Mouse (Mus musculus) kidney, adult 9 months (tissue): ENCODE measurements around the gene Terf2.
"Not testable (repeated sequence)": the region's sequence is repeated elsewhere in the genome, so short reads cannot be mapped to it uniquely, and the experiment has no call there.

Source experiments
- DNase-seq: peaks from one replicate; pipeline ENCODE4 v3.0.0; 2022

The Terf2 gene

GRCm38 (mm10) chr8:107114150-107115007 lies 18.0 kb upstream of the Terf2 start:
- DNase-seq = no peak

GRCm38 (mm10) chr8:107113209-107113608 lies 16.9 kb upstream of the Terf2 start:
- DNase-seq = no peak

- no peak for DNase-seq
Observed at GRCm38 (mm10) chr8:107111340-107112105, 15.2 kb upstream of the Terf2 start.

GRCm38 (mm10) chr8:107110629-107111330 lies 14.4 kb upstream of the Terf2 start:
- no peak for DNase-seq

- no peak for DNase-seq
Observed at GRCm38 (mm10) chr8:107109816-107110435, 13.6 kb upstream of the Terf2 start.

- DNase-seq = no peak
Observed at GRCm38 (mm10) chr8:107108978-107109720, 12.8 kb upstream of the Terf2 start.

GRCm38 (mm10) chr8:107108089-107108488 lies 11.7 kb upstream of the Terf2 start:
- not testable (repeated sequence) for DNase-seq

GRCm38 (mm10) chr8:107104547-107104946 lies 8.2 kb upstream of the Terf2 start:
- peak; percentile 80 for DNase-seq

GRCm38 (mm10) chr8:107100635-107101034 lies 4.3 kb upstream of the Terf2 start:
- DNase-seq = no peak

GRCm38 (mm10) chr8:107095717-107096365 lies 506 bp downstream of the Terf2 start:
- DNase-seq = peak; percentile 42

- no peak for DNase-seq
Observed at GRCm38 (mm10) chr8:107090531-107090930, 5.8 kb downstream of the Terf2 start.

GRCm38 (mm10) chr8:107088526-107089063 lies 7.8 kb downstream of the Terf2 start:
- no peak for DNase-seq

- no peak for DNase-seq
Observed at GRCm38 (mm10) chr8:107086018-107086417, 10.3 kb downstream of the Terf2 start.

- DNase-seq = no peak
Observed at GRCm38 (mm10) chr8:107085358-107085757, 11.0 kb downstream of the Terf2 start.

GRCm38 (mm10) chr8:107076239-107076888 lies 20.0 kb downstream of the Terf2 start:
- DNase-seq = no peak

- no peak for DNase-seq
Observed at GRCm38 (mm10) chr8:107074128-107074527, 22.2 kb downstream of the Terf2 start.

- no peak for DNase-seq
Observed at GRCm38 (mm10) chr8:107073706-107074105, 22.6 kb downstream of the Terf2 start.

- peak; percentile 91 for DNase-seq
Observed at GRCm38 (mm10) chr8:107065511-107066496, 30.5 kb downstream of the Terf2 start, which contains the start of gene Tmed6. TSS of gene Tmed6 (minus strand) at chr8:107065644.

- no peak for DNase-seq
Observed at GRCm38 (mm10) chr8:107062613-107063012, 33.7 kb downstream of the Terf2 start.
